Mouse (Mus musculus) G1E (cell line): ENCODE results near the gene AC109138.7. TPM values are rescaled to one million over a fixed set of nuclear protein-coding genes. Genes with fewer than 3 reads are reported as not detected.

Source experiments
- ATAC-seq: 2 replicates; pipeline ENCODE4 v1.8.0; 2016; ENCODE audit warnings: mild to moderate bottlenecking; ENCODE audit not compliant: insufficient number of reproducible peaks, poor library complexity, low FRiP score, severe bottlenecking; ENCODE audit errors: extremely low read depth
- DNase-seq: peaks from one replicate; pipeline ENCODE4 v3.0.0; 2012; ENCODE audit warnings: low spot score
- H3K27me3 ChIP-seq: 2 replicates; pipeline ENCODE4 v1.6.1; 2012; ENCODE audit warnings: mild to moderate bottlenecking, low read length, inconsistent platforms; ENCODE audit not compliant: insufficient read depth
- H3K36me3 ChIP-seq: replicated peaks from 2 replicates; pipeline ENCODE3; 2012; ENCODE audit warnings: mild to moderate bottlenecking, inconsistent platforms
- H3K4me1 ChIP-seq: 2 replicates; pipeline ENCODE4 v1.6.1; 2012; ENCODE audit warnings: low read depth, low read length, inconsistent platforms, mixed read lengths; ENCODE audit not compliant: insufficient read depth
- H3K4me3 ChIP-seq: 2 replicates; pipeline ENCODE4 v1.5.1; 2012; ENCODE audit warnings: low read depth, mild to moderate bottlenecking, inconsistent platforms, low read length, moderate library complexity, mixed read lengths
- H3K9me3 ChIP-seq: replicated peaks from 2 replicates; pipeline ENCODE4 v1.6.1; 2012; ENCODE audit warnings: inconsistent platforms
- CTCF ChIP-seq: IDR thresholded peaks from 2 replicates; pipeline ENCODE4 v1.5.1; 2012; ENCODE audit warnings: low read depth, low read length, inconsistent platforms, mixed read lengths
- GATA1 ChIP-seq: IDR thresholded peaks from 2 replicates; pipeline ENCODE4 v1.6.1; 2012; ENCODE audit warnings: borderline replicate concordance, low read length, inconsistent platforms, mixed read lengths
- GATA2 ChIP-seq: IDR thresholded peaks from 2 replicates; pipeline ENCODE4 v1.6.1; 2012; ENCODE audit warnings: low read depth, low read length, inconsistent platforms, borderline replicate concordance
- POLR2AphosphoS5 ChIP-seq: IDR thresholded peaks from 2 replicates; pipeline ENCODE4 v1.6.1; 2012; ENCODE audit warnings: low read depth, low read length, inconsistent platforms; ENCODE audit not compliant: insufficient replicate concordance
- TAL1 ChIP-seq: conservative IDR thresholded peaks from 2 replicates; pipeline ENCODE4 v1.6.1; 2012; ENCODE audit warnings: low read depth, low read length, inconsistent platforms, mixed read lengths
- polyA plus RNA-seq: library from polyadenylated mRNA; stranded (reverse); fragments of >175 nt; gene quantifications from 2 replicates; pipeline ENCODE4 v1.2.3, GENCODE M21; 2012
- total RNA-seq, 2 experiments: library from RNA; stranded (forward) in 1 of 2; stranded (reverse) in 1 of 2; fragments of 200-1000 nt in 1 of 2; fragments of >200 nt in 1 of 2; fragmentation: Nextera tagmentation in 1 of 2; gene quantifications; 2 replicates each; pipeline ENCODE4 v1.2.3; 2014 to 2017

The AC109138.7 gene
- total and polyA plus RNA-seq, 3 experiments, result 35.4 TPM; not detected in 2

GRCm38 (mm10) chr19:4220416-4220815 lies 6.3 kb downstream of the AC109138.7 start:
- Histone ChIP-seq H3K36me3 (no peaks in the 10 kb centered on the region), H3K4me3 (peak overlapping the region; percentile 25; the same call in 1 of the 2 replicates), H3K27me3 (peaks cover 77% of the 10 kb centered on the region), H3K9me3 (no peaks in the 10 kb centered on the region), H3K4me1 (peaks cover 37% of the 10 kb centered on the region)
- no peak for TF ChIP-seq GATA2
- no peak for TF ChIP-seq TAL1
- TF ChIP-seq CTCF, result no peak
- no peak for TF ChIP-seq GATA1
- TF ChIP-seq POLR2AphosphoS5, result no peak
- ATAC-seq, result no peak
- no peak for DNase-seq

DNA sequence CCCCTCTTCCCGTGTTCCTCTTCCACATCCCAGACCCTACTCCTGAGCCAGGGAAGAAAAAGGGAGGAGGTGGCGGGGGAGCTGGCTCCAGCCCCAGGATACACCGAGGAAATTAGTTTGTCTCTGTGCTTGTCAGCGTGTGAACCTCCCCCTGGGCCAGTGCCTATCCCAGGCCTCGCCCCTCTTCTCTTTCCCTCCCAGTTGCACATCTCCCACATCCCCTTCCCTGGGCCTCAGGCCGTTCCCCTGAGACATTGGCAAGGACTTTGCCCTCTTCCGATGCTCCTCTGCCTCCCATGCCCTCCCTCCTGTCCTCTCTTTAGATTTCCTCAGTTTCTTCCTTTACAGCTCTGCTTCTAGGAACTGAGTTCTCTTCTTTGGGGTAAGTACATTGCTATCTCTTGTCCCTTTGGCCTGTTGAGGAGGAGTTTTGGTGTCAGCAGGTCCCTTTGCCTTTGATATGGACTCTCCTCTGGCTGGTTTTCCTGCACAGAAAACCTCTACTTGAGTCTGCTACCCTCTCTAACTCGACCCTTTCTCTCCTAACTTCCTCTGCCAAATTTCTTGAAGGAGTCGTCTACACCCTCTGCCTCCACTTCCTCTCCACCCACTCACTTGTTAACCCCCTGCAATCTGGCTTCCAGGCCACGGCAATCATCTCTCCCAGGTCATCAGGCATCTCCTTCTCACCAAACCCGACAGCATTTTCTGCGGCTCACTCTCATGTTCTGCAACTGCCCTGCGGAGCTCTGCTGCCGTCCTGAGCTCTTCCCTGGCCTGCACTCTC lies 7.0 kb downstream of the AC109138.7 start:
- ATAC-seq, result no peak
- H3K27me3 ChIP-seq, result peaks cover 74% of the 10 kb centered on the region
- H3K36me3 ChIP-seq, result no peaks in the 10 kb centered on the region
- peak overlapping the region; percentile 25; the same call in 1 of the 2 replicates for H3K4me3 ChIP-seq
- no peak for DNase-seq
- H3K4me1 ChIP-seq, result peaks cover 33% of the 10 kb centered on the region
- no peaks in the 10 kb centered on the region for H3K9me3 ChIP-seq
- no peak for TF ChIP-seq CTCF

DNA sequence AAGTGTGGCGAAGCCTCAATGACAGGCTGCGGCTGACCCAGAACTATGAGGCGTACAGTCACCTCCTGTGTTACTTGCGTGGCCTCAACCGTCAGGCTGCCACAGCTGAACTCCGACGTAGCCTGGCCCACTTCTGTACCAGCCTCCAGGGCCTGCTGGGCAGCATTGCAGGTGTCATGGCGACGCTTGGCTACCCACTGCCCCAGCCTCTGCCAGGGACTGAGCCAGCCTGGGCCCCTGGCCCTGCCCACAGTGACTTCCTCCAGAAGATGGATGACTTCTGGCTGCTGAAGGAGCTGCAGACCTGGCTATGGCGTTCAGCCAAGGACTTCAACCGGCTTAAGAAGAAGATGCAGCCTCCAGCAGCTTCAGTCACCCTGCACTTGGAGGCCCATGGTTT lies 8.0 kb downstream of the AC109138.7 start:
- Histone ChIP-seq H3K27me3 (peaks cover 71% of the 10 kb centered on the region), H3K4me1 (peaks cover 31% of the 10 kb centered on the region), H3K4me3 (no peak overlapping the region), H3K36me3 (no peaks in the 10 kb centered on the region), H3K9me3 (no peaks in the 10 kb centered on the region)
- ATAC-seq (no peak), DNase-seq (no peak)
- TF ChIP-seq POLR2AphosphoS5 (no peak), GATA2 (no peak), GATA1 (no peak), TAL1 (no peak), CTCF (no peak)

DNA sequence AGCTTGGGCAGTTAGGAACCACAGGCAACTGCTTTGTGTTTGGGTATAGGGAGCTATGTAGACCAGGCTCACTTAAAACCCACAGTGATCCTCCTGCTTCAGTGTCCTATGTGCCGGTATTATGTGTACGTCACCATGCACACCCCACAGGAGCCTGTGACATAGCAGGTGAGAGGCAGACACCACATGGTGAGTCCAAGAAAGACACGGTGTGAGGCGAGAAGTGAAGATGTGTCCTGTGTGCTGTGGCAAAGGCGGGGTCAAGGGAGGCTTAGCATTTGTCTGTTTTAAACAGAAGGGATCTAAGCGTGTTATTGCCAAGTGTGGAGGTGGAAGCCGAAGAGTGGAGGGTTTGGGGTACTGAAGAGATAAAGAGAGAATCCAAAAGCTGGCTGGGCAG lies 12.6 kb downstream of the AC109138.7 start:
- no peak for DNase-seq
- no peak for ATAC-seq
- peaks cover 30% of the 10 kb centered on the region for H3K4me1 ChIP-seq
- H3K4me3 ChIP-seq, result no peak overlapping the region
- no peaks in the 10 kb centered on the region for H3K9me3 ChIP-seq
- TF ChIP-seq TAL1 (no peak), GATA1 (no peak), CTCF (no peak), GATA2 (no peak), POLR2AphosphoS5 (no peak)
- H3K27me3 ChIP-seq, result peaks cover 51% of the 10 kb centered on the region
- H3K36me3 ChIP-seq, result no peaks in the 10 kb centered on the region

DNA sequence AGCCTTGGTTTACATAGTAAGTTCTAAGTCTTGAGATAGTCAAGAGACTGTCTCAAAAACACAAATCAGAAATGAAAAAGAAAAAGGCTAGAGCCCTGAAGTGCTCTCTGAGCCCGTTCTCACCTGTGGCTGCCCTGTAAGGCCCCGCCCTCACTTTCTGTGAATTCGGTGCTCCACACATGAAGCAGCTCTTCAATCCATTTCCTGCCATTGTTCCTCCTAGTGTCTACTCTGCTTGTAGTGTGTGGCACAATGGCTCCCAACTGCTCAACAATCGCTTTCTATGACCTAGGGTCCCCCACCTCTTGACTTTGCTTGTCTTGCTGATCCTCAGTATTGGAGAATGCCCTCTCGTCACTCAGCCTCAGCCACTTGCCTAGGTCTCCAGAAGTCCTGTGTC lies 13.3 kb downstream of the AC109138.7 start:
- H3K4me1 ChIP-seq, result peaks cover 30% of the 10 kb centered on the region

DNA sequence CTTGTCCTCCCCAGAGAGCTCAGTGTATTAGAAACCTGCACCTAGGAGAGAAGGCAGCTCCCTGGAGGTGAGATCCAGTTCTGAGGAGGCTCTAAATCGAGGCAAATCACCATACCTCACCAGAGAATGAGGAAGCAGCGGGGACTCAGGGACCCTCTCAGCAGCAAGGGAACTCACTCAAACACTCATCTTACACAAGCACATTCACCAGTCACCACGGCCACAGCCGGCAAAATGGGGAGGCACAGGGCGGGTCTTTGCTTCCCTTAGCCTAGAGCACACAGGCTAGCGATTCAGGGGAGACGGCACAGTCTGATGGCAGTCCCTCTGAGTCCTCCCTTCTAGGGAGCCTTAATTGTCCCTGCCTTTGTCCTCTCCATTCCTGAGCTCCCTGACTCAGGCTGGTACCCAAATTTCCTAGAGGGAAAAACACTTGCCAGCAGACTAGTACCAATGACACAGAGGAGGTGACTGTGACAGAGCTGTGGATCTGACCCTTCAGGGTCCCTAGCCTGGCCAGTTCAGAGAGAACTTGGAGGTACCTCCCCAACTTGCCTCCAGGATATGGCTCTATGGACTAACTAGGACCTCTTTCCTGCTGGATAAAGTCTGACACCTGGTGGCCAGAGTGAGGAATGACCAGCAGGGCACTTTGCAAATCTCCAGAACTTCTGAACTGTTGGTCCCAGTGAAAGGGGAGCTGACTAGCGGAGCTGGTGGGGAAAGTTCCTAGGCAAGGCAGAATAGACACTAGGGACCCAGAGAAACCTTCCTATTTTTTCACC lies 13.9 kb downstream of the AC109138.7 start:
- TF ChIP-seq GATA2 (no peak), CTCF (peak; percentile 91)
- Histone ChIP-seq H3K4me1 (peaks cover 34% of the 10 kb centered on the region), H3K9me3 (no peaks in the 10 kb centered on the region), H3K4me3 (no peak overlapping the region), H3K27me3 (peaks cover 42% of the 10 kb centered on the region), H3K36me3 (peaks cover 5% of the 10 kb centered on the region)
- ATAC-seq (no peak), DNase-seq (no peak)

More for the DNA sequence above, 13.3 kb downstream of the AC109138.7 start:
- no peaks in the 10 kb centered on the region for H3K36me3 ChIP-seq
- TF ChIP-seq GATA2 (no peak), CTCF (no peak), POLR2AphosphoS5 (no peak), GATA1 (no peak), TAL1 (no peak)
- H3K4me3 ChIP-seq, result no peak overlapping the region
- peaks cover 45% of the 10 kb centered on the region for H3K27me3 ChIP-seq
- no peak for ATAC-seq
- no peaks in the 10 kb centered on the region for H3K9me3 ChIP-seq
- DNase-seq, result no peak
